Mouse (Mus musculus): ENCODE measurements around the gene Cct4. TPM values are rescaled to one million over a fixed set of nuclear protein-coding genes. Genes with fewer than 3 reads are reported as not detected.

Cct4 gene
- total and polyA plus RNA-seq, 3 experiments = 387 to 567 (median 552) TPM

DNA sequence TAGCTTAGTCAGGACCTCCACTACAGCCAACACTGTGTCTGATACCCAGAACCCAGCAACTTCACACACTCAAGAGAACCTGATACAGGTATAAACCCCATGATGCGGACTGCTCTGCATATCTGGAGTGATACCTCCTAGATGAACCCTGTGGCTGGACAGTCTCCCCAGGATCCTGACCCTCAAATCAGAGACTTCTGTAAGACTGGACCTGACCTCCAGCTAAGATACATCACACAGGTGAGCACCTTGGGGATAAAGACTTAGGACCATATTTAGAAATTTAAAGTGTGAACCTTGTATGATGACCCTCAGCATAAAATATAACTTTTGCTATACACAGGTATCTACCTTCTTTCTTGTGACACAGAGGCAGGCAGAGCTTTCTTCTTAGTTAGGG lies 19.8 kb upstream of the Cct4 start:
- no peak for TF ChIP-seq TBP (IDR thresholded peaks at IDR 0.05; ENCODE audit: low read depth, low read length)
- Histone ChIP-seq H3K79me2 (ENCODE audit: control insufficient read depth, insufficient read depth, low read length, poor library complexity) (peaks cover 27% of the 10 kb centered on the region), H3K4me1 (ENCODE audit: control insufficient read depth in 1 of 2, insufficient read depth in 2 of 2, low read length in 2 of 2) (peaks cover 0 to 6% of the 10 kb centered on the region in 2 experiments; a peak in 2 of 4 replicates), H3K4me3 (ENCODE audit: control insufficient read depth in 1 of 2, insufficient read depth in 1 of 2, low read depth in 2 of 2, low read length in 2 of 2) (no peak overlapping the region), H3K27ac (ENCODE audit: control insufficient read depth, low read depth, low read length) (no peak overlapping the region; the same call in 1 of the 2 replicates), H3K27me3 (ENCODE audit: control insufficient read depth in 1 of 2, insufficient read depth in 2 of 2, low read length in 2 of 2) (no peaks in the 10 kb centered on the region), H3K36me3 (ENCODE audit: control insufficient read depth in 1 of 2, insufficient read depth in 2 of 2, low read length in 2 of 2) (peaks cover 0 to 6% of the 10 kb centered on the region in 2 experiments; a peak in 3 of 4 replicates), H3K9me3 (replicated peaks; ENCODE audit: insufficient read depth, low read length) (no peaks in the 10 kb centered on the region), H3K9ac (ENCODE audit: control insufficient read depth, low read depth, low read length, poor library complexity, severe bottlenecking) (no peak overlapping the region)
- DNase-seq (ENCODE audit: low read depth, low spot score) = no peak

DNA sequence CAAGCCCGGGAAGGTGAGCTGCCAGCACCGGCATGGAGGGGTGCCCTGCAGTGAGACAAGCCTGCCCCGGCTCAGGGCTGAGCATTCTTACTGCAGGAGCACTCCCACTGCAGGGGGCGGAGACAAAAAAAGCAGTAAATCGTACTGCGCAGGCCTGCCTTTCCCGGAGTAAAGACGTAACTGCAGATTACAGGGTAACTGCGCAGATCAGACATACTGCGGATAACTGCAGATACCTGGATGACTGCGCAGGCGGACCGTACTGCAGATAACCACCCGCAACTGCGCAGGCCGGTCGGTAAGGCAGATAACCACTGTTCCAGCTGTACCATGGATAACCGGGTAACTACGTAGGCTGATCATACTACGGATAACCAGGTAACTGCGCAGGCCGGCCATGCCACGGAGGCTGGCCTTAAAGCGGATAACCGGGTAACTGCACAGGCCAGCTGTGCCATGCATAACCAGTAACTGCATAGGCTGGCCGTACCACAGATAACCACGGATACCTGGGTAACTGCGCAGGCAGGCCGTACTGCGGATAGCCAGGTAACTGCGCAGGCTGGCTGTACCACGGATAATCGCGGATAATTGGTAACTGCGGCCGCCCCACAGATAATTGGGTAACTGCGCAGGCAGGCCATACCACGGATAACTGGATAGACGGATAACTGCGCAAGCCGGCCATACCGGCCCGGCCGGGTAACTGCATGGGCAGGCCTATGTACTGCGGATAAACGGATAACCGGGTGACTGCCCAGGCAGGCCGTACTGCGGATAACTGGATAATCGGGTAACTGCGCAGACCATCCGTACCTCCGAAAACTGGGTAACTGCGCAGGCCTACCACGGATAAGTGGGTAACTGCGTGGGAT lies 18.2 kb upstream of the Cct4 start, which contains the start of gene Zrsr1:
Zrsr1 (plus strand) TSS at position 171 of the 875 bp plus-strand sequence.
- peaks cover 0 to 10% of the 10 kb centered on the region in 2 experiments; a peak in 2 of 4 replicates for H3K4me1 ChIP-seq (ENCODE audit: control insufficient read depth in 1 of 2, insufficient read depth in 2 of 2, low read length in 2 of 2)
- peak within 1 kb of the TSS; percentile 71 for H3K9ac ChIP-seq (ENCODE audit: control insufficient read depth, low read depth, low read length, poor library complexity, severe bottlenecking)
- H3K4me3 ChIP-seq (ENCODE audit: control insufficient read depth in 1 of 2, insufficient read depth in 1 of 2, low read depth in 2 of 2, low read length in 2 of 2) = peak within 1 kb of the TSS; percentile 74 to 77
- H3K27ac ChIP-seq (ENCODE audit: control insufficient read depth, low read depth, low read length) = peak within 1 kb of the TSS; percentile 94
- H3K79me2 ChIP-seq (ENCODE audit: control insufficient read depth, insufficient read depth, low read length, poor library complexity) = peaks cover 42% of the 10 kb centered on the region
- peak; percentile 97 for DNase-seq (ENCODE audit: low read depth, low spot score)
- peaks cover 0 to 18% of the 10 kb centered on the region in 2 experiments; a peak in 3 of 4 replicates for H3K36me3 ChIP-seq (ENCODE audit: control insufficient read depth in 1 of 2, insufficient read depth in 2 of 2, low read length in 2 of 2)
- H3K27me3 ChIP-seq (ENCODE audit: control insufficient read depth in 1 of 2, insufficient read depth in 2 of 2, low read length in 2 of 2) = no peaks in the 10 kb centered on the region
- no peaks in the 10 kb centered on the region for H3K9me3 ChIP-seq (replicated peaks; ENCODE audit: insufficient read depth, low read length)
- TF ChIP-seq RAD21 (IDR thresholded peaks at IDR 0.05; ENCODE audit: low read depth, low read length) (no peak), HCFC1 (IDR thresholded peaks at IDR 0.05; ENCODE audit: low read depth, low read length) (peak; percentile 77), ZMIZ1 (IDR thresholded peaks at IDR 0.05; ENCODE audit: low read depth, low read length) (peak; percentile 77), NRF1 (IDR thresholded peaks at IDR 0.05; ENCODE audit: insufficient read depth, low read depth, low read length, poor library complexity, severe bottlenecking) (peak; percentile 86), E2F4 (IDR thresholded peaks at IDR 0.05; ENCODE audit: borderline replicate concordance, low read depth, low read length) (no peak), KAT2A (conservative IDR thresholded peaks at IDR 0.05; ENCODE audit: low read depth, low read length) (no peak; the same call in 1 of the 2 replicates), CHD2 (IDR thresholded peaks at IDR 0.05; ENCODE audit: low read length) (no peak), USF2 (IDR thresholded peaks at IDR 0.05; ENCODE audit: borderline replicate concordance in 1 of 2, insufficient read depth in 1 of 2, low read depth in 1 of 2, low read length in 2 of 2) (no peak), BHLHE40 (IDR thresholded peaks at IDR 0.05; ENCODE audit: borderline replicate concordance, low read depth, low read length) (peak; percentile 45; the same call in 1 of the 2 replicates), UBTF (IDR thresholded peaks at IDR 0.05; ENCODE audit: borderline replicate concordance, insufficient read depth, low read depth, low read length) (0 out of 2 replicates have a peak, but pooled peaks have one; percentile 0), MAX (IDR thresholded peaks at IDR 0.05; ENCODE audit: low read length) (peak; percentile 68; the same call in 1 of the 2 replicates), ZC3H11A (IDR thresholded peaks at IDR 0.05; ENCODE audit: low read depth, low read length) (no peak), TBP (IDR thresholded peaks at IDR 0.05; ENCODE audit: low read depth, low read length) (peak; percentile 86), MXI1 (IDR thresholded peaks at IDR 0.05; ENCODE audit: low read depth, low read length) (peak; percentile 72), TAL1 (IDR thresholded peaks at IDR 0.05; ENCODE audit: low read length) (peak; percentile 73), MAFK (IDR thresholded peaks at IDR 0.05; ENCODE audit: borderline replicate concordance, low read depth, low read length) (no peak), POLR2AphosphoS2 (IDR thresholded peaks at IDR 0.05; ENCODE audit: low read length) (peak; percentile 67; the same call in 1 of the 2 replicates), JUND (IDR thresholded peaks at IDR 0.05; ENCODE audit: low read depth, low read length) (no peak), MEF2A (IDR thresholded peaks at IDR 0.05; ENCODE audit: extremely low read depth, insufficient replicate concordance, low read depth, low read length, poor library complexity, severe bottlenecking) (0 out of 2 replicates have a peak, but pooled peaks have one; percentile 22), EP300 (IDR thresholded peaks at IDR 0.05; ENCODE audit: low read depth in 1 of 2, low read length in 2 of 2) (peak; percentile 79 to 88), RCOR1 (IDR thresholded peaks at IDR 0.05; ENCODE audit: low read depth, low read length) (no peak; the same call in 1 of the 2 replicates), GABPA (IDR thresholded peaks at IDR 0.05; ENCODE audit: low read depth, low read length) (no peak), SIN3A (IDR thresholded peaks at IDR 0.05; ENCODE audit: low read length) (peak; percentile 95), TCF12 (IDR thresholded peaks at IDR 0.05; ENCODE audit: low read depth, low read length) (peak; percentile 88), GATA1 (IDR thresholded peaks at IDR 0.05; ENCODE audit: low read depth, low read length) (peak; percentile 91), POLR2AphosphoS5 (IDR thresholded peaks at IDR 0.05; ENCODE audit: borderline replicate concordance, low read depth, low read length) (0 out of 2 replicates have a peak, but pooled peaks have one; percentile 61), MYB (IDR thresholded peaks at IDR 0.05; ENCODE audit: low read depth, low read length) (peak; percentile 76)

All from MEL (cell line).